In the genomic region with DNA sequence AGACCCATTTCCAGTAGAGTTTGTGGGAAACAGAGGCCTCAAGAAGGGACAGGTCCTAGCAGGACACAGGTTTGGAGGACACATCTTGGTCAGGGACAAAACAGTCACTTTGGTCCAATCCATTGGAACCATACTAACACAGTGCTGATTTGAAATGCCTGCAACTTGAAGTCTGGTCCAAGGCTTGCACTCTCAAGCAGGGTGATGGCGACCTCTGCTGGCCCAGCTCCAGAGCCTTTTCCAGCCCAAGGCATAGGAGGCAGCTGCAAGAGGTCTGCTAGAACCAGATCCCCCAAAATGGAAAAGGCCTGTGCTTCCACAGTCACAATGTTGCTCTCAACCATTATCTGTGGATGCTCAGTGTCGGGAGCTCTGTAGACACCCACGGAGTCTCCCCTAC, we compare ENCODE assay signal across 8 mouse cellular contexts. TPM values are rescaled to one million over a fixed set of nuclear protein-coding genes. Genes with fewer than 3 reads are reported as not detected.
A peak's percentile ranks its signal among the peaks of the same experiment; 100 is the strongest.
DNase-seq lines count a peak whose midpoint lies in the region; ATAC-seq and TF ChIP-seq lines count a peak whose summit lies in the region.

No protein-coding gene starts in this region.

- H3K4me2 ChIP-seq in forebrain, embryonic 11.5 days (ENCODE audit: low read depth, low read length, severe bottlenecking): no peak overlapping the region
- H3K4me2 ChIP-seq in limb, embryonic 11.5 days (ENCODE audit: low read depth, severe bottlenecking): no peak overlapping the region
- H3K4me2 ChIP-seq in neural tube, embryonic 14.5 days (ENCODE audit: low read depth, low read length): no peak overlapping the region

- no peak for TF ChIP-seq POLR2A in thymus, adult 2 months (IDR thresholded peaks at IDR 0.05; ENCODE audit: control insufficient read depth, extremely low read depth, insufficient read depth, low read length, poor library complexity)

- peak; percentile 46 for DNase-seq in gastrocnemius, postnatal 10 days
- DNase-seq in gastrocnemius, adult 8-10 months (ENCODE audit: low spot score in 2 of 2): no peak
- peak; percentile 32 for DNase-seq in thymus, adult 2 months
- DNase-seq in thymus, adult 18-20 months: no peak
- peak; percentile 83 for DNase-seq in forebrain, embryonic 11.5 days (ENCODE audit: low spot score)
- peak; percentile 88 for DNase-seq in limb, embryonic 11.5 days (ENCODE audit: low spot score)
- DNase-seq in gastrocnemius, postnatal 4 days (ENCODE audit: low spot score in 2 of 2): no peak

- 33% methylated on average over 3 of the region's 3 CpGs for WGBS in thymus, adult 2 months
- 13% methylated on average over 3 of the region's 3 CpGs for WGBS in forebrain, embryonic 11.5 days
- WGBS in limb, embryonic 11.5 days: 20% methylated on average over 3 of the region's 3 CpGs
- 12% methylated on average over 3 of the region's 3 CpGs for WGBS in neural tube, embryonic 14.5 days

- H3K9me3 ChIP-seq in forebrain, embryonic 11.5 days (ENCODE audit: control insufficient read depth, low read length): no peaks in the 10 kb centered on the region
- no peaks in the 10 kb centered on the region for H3K9me3 ChIP-seq in limb, embryonic 11.5 days (ENCODE audit: control insufficient read depth, low read length)
- H3K9me3 ChIP-seq in neural tube, embryonic 14.5 days (ENCODE audit: control insufficient read depth, low read length): no peaks in the 10 kb centered on the region

- H3K27me3 ChIP-seq in thymus, adult 2 months (ENCODE audit: control insufficient read depth, insufficient read depth, low read length): no peaks in the 10 kb centered on the region
- H3K27me3 ChIP-seq in forebrain, embryonic 11.5 days (ENCODE audit: control insufficient read depth, insufficient read depth, low read length): no peaks in the 10 kb centered on the region
- H3K27me3 ChIP-seq in limb, embryonic 11.5 days (ENCODE audit: control insufficient read depth, insufficient read depth, low read length): no peaks in the 10 kb centered on the region
- no peaks in the 10 kb centered on the region; the same call in 1 of the 2 replicates for H3K27me3 ChIP-seq in neural tube, embryonic 14.5 days (ENCODE audit: control insufficient read depth, insufficient read depth, low read length)

- no peak overlapping the region for H3K9ac ChIP-seq in forebrain, embryonic 11.5 days (ENCODE audit: low read length)
- H3K9ac ChIP-seq in limb, embryonic 11.5 days (ENCODE audit: low read length): no peak overlapping the region
- no peak overlapping the region for H3K9ac ChIP-seq in neural tube, embryonic 14.5 days (replicated peaks; ENCODE audit: low read depth, low read length)

- peak; percentile 48; the same call in 1 of the 2 replicates for TF ChIP-seq CTCF in thymus, adult 2 months (IDR thresholded peaks at IDR 0.05; ENCODE audit: borderline replicate concordance, control insufficient read depth, extremely low read depth, insufficient read depth, low read length, poor library complexity)

- H3K4me1 ChIP-seq in thymus, adult 2 months (replicated peaks; ENCODE audit: control insufficient read depth, insufficient read depth, low read length): peaks cover 16% of the 10 kb centered on the region
- H3K4me1 ChIP-seq in forebrain, embryonic 11.5 days (replicated peaks; ENCODE audit: control insufficient read depth, insufficient read depth, low read length): peaks cover 2% of the 10 kb centered on the region; the same call in 1 of the 2 replicates
- H3K4me1 ChIP-seq in limb, embryonic 11.5 days (ENCODE audit: control insufficient read depth, insufficient read depth, low read length): peaks cover 10% of the 10 kb centered on the region
- H3K4me1 ChIP-seq in neural tube, embryonic 14.5 days (ENCODE audit: control insufficient read depth, insufficient read depth, low read length): peaks cover 14% of the 10 kb centered on the region; the same call in 1 of the 2 replicates

- H3K27ac ChIP-seq in thymus, adult 2 months (ENCODE audit: control insufficient read depth, insufficient read depth, low read length): no peak overlapping the region
- H3K27ac ChIP-seq in forebrain, embryonic 11.5 days (ENCODE audit: low read depth, low read length): no peak overlapping the region
- no peak overlapping the region for H3K27ac ChIP-seq in limb, embryonic 11.5 days (replicated peaks; ENCODE audit: low read depth, low read length)
- H3K27ac ChIP-seq in neural tube, embryonic 14.5 days (ENCODE audit: low read depth, low read length): no peak overlapping the region

- no peak for ATAC-seq in forebrain, embryonic 11.5 days (replicated peaks; ENCODE audit: low FRiP score)
- ATAC-seq in limb, embryonic 11.5 days (ENCODE audit: insufficient number of reproducible peaks, low FRiP score, low TSS enrichment, low read depth): no peak
- ATAC-seq in neural tube, embryonic 14.5 days (ENCODE audit: low read depth): peak; percentile 42; the same call in 1 of the 2 replicates

- no peak overlapping the region for H3K4me3 ChIP-seq in thymus, adult 2 months (ENCODE audit: control insufficient read depth, insufficient read depth, low read length)
- no peak overlapping the region for H3K4me3 ChIP-seq in forebrain, embryonic 11.5 days (ENCODE audit: low read depth, low read length)
- H3K4me3 ChIP-seq in limb, embryonic 11.5 days (ENCODE audit: low read depth, low read length): no peak overlapping the region
- H3K4me3 ChIP-seq in neural tube, embryonic 14.5 days (ENCODE audit: low read depth, low read length): no peak overlapping the region

- no peaks in the 10 kb centered on the region for H3K36me3 ChIP-seq in thymus, adult 2 months (ENCODE audit: control insufficient read depth, insufficient read depth, low read length)
- H3K36me3 ChIP-seq in forebrain, embryonic 11.5 days (ENCODE audit: control insufficient read depth, insufficient read depth, low read length): no peaks in the 10 kb centered on the region
- no peaks in the 10 kb centered on the region for H3K36me3 ChIP-seq in limb, embryonic 11.5 days (ENCODE audit: control insufficient read depth, insufficient read depth, low read length)
- no peaks in the 10 kb centered on the region for H3K36me3 ChIP-seq in neural tube, embryonic 14.5 days (ENCODE audit: control insufficient read depth, insufficient read depth, low read length)

RNA-seq across cellular contexts. Expression of a gene that starts 39.7 kb away (rescaled TPM):
- 10 to 100 TPM; 12.3 to 12.7 TPM for total RNA-seq in gastrocnemius, postnatal 10 days (2021)
- total RNA-seq in gastrocnemius, adult 8-10 months (2022): 1 to 10 TPM; 1.1 to 3.5 (median 2.3) TPM
- polyA plus RNA-seq in thymus, adult 2 months (2012; rRNA removed): 9.0 and 10.3 TPM in 2 replicates
- polyA plus RNA-seq in forebrain, embryonic 11.5 days (2014; fragmentation: Nextera tagmentation; extraction: Ambion mirVana): 10.0 and 12.3 TPM in 2 replicates
- 13.2 and 14.4 TPM in 2 replicates for polyA plus RNA-seq in limb, embryonic 11.5 days (2014; fragmentation: Nextera tagmentation; extraction: Ambion mirVana)
- polyA plus RNA-seq in neural tube, embryonic 14.5 days (2014; fragmentation: Nextera tagmentation; extraction: Ambion mirVana): 23.6 and 27.9 TPM in 2 replicates
- 10 to 100 TPM; 22.8 to 24.6 TPM for total RNA-seq in gastrocnemius, postnatal 4 days (2021)

Comparison
In these comparisons a context has a peak if more than half of its experiments do, and no peak if none do; other contexts are left out.
1. DNase-seq: peak in gastrocnemius, postnatal 10 days (single experiment), thymus, adult 2 months (single experiment), forebrain, embryonic 11.5 days (single experiment) and limb, embryonic 11.5 days (single experiment); none in gastrocnemius, adult 8-10 months (0 of 2), thymus, adult 18-20 months (0 of 2) and gastrocnemius, postnatal 4 days (0 of 2).